Mouse (Mus musculus) fibroblast of lung, adult 2 months (primary cell): ENCODE measurements around the gene Smyd3.

Source experiments
- DNase-seq: peaks from one replicate; pipeline ENCODE4 v3.0.0-alpha.2; 2011; ENCODE audit warnings: low read depth

Smyd3 gene

DNA sequence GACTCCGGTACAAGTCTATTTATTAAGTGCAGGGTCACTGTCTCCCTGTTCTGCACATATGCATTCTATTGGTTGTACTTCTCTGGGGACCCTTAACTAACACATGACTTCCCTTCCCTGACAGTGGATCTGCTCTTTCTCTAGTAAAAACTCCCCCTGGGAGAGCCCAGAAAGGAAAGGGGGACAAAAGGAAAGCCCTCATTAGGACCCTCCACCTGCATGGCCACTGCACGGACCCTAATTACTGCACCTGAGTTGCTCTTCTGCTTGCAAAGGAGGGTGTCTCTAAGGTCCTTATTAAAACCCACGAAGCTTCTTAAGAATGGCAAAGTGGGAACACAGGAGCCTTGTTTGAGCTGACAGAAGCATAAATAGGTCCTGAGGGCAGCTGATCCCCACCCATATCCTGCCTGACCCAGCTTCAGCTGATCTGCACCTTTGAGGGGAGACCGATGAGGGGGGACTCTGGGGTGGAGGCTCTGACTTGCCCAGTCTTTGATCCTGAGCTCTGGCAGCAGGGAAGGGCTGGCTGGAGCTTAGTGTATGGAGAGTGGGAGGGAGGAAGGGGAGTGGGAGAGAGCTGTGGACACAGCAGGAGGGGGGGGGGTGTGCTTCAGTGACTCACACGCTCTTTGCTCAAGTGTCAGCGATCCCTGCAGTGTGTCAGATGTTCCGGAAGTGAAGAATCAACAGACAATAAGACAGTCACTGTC lies 575.4 kb downstream of the Smyd3 start:
- DNase-seq: no peak

DNA sequence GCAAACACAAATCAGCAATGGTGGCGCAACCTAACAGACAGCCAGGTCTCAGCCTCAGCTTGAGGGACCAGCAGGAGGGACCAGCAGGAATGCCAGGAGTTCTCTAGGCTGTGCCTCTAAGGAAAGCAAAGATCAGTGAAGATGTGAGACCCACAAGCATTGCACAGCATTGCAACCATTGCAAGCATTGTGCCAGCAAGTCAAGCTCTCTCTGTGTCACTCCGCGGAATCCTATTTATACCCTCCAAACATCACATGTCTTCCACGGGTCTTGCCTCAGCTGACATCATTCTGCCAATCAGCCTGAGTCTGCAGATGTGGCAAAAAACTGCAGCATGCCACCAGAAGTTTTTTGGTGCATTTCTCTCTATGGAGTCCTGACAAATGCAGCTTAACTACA lies 577.5 kb downstream of the Smyd3 start:
- DNase-seq: no peak

DNA sequence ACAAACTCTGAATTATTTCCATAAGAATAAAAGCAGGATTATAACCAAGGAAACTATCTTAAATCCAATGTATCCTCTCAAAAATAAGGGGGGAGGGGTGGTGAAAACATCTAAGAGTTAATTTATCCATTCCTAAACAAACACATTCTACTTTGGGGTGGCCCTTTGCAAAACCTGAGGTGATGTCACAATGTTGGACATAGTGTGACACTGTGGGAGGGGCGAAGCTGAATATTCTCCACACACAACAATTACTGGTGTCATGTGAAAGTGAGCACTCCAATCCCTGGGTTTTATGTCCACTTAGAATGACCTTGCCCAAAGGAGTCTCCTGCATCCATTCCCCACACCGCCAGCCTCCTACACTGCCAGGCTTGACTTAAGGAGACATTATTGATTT lies 580.9 kb downstream of the Smyd3 start:
- DNase-seq: no peak

DNA sequence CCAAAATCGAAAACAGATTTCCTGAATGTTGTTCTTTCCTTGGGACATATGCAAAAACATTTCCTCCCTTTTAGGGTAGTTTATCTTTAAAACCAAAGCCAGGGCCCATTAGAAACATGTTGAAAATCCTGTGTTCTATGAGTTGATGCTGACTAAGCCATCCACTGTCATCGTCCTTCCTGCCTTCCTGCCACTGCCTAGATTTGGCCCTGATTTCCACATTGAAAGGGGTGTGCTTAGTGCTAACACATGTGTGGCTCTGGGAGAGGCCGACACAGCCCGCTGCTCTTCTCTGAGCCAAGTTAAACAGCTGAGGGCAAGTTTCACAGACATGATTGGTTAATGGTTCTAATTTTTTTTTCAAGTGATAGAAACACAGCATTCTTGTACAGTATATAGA lies 581.4 kb downstream of the Smyd3 start:
- DNase-seq: peak; percentile 76

DNA sequence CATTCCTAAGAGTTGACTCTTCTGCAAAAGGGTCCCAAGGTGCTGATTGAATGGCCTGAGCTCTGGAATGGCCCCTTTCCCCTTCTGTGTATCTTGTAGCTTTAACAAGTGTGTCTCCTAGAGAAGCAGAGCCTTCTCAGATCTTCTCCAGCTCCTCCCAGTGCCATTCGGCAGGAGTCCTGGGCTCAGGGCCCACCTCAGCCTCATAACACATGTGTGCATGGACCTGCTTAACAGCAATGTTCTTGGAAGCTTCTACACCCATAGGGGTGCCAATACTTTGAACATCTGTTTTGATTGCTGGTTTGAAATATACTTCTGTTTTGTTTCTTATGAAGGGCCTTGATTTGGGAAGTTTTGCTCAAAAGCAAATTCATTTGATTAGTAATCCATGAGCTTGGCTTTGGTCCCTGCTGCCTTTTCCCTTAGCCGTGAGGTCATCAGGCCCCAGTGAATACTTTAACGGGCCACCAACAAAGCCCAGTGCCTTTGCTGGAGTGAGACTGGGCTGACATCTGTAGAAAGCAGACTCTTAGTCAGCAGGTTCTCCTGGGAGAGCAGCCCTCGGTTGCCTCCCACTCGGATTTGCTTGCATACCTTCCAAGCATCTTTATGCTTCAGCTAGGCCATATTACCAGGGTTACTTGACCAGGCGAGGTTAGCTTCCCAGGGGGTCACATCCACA lies 583.7 kb downstream of the Smyd3 start:
- peak; percentile 86 for DNase-seq

DNA sequence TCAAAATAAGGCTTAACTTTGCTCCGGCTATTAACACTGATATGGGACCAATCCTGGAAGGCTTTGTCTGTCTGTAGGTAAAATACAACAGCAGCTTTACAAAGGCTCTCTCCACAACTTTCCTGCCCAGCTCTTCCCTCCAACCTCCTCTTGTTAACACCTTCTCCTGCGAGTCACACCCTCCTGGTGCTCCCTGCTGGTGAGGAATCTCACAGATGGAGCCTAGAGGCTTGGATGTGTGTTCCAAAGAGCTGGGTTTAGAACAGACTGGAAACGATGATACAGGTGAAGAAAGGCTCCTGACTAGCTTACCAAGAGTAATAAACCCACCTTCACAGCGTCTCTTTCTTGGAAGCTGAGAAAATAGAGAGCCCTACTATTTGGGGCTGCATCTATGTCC lies 588.3 kb downstream of the Smyd3 start:
- DNase-seq: no peak

DNA sequence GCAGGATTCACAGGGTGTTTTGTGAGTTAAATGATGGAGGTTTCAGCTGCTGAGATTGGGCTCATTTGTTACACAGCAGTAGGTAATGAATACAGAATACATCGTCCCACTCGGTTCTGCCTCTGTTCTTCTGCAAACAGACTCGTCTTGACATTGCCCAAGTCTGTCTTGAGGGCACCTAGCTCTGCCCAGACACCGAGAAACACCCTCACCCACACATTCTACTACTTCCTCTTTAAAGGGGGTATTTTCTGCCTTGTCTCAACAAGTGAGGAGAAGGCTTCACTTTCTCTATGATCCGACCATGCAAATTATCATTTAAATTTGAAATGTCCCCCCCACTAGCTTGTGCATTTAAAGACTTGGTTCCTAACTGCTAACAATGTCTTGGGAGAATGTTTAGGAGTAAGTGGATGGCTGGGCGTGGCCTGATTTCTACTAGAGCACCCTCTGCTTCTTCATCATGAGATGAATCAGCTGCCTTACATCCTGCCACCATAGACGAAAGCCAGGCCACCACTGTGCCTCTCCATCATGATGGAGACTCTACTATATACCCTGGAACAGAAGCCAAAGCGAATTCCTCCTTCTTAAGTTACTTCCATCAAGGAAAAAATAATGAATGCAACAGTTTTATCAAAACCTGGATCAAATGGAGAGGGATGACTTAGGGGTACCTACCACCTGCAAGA lies 593.2 kb downstream of the Smyd3 start:
- DNase-seq: no peak

DNA sequence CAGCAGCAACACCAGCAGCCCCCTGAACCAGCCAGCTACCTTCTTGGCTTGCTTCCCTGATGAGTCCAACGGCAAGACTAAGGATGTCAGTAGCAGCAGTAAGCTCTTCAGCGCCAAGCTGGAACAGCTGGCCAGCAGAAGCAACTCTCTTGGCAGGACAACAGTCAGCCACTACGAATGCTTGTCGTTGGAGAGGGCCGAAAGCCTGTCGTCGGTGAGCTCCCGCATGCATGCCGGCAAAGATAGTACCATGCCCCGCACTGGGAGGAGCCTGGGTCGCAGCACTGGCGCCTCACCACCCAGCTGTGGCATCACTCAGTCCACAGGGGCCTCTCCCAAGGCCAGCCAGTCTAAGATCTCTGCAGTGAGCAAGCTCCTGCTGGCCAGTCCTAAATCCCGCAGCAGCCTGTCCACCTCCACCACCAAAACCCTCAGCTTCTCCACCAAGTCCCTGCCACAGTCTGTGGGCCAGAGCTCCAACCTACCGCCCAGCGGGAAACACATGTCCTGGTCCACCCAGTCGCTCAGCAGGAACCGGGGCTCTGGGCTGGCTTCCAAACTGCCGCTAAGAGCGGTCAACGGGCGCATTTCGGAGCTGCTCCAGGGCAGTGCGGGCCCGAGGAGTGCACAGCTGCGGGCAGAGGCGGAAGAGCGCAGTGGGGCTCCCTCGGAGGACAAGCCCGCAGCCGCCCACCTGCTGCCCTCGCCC lies 600.5 kb downstream of the Smyd3 start:
- no peak for DNase-seq

DNA sequence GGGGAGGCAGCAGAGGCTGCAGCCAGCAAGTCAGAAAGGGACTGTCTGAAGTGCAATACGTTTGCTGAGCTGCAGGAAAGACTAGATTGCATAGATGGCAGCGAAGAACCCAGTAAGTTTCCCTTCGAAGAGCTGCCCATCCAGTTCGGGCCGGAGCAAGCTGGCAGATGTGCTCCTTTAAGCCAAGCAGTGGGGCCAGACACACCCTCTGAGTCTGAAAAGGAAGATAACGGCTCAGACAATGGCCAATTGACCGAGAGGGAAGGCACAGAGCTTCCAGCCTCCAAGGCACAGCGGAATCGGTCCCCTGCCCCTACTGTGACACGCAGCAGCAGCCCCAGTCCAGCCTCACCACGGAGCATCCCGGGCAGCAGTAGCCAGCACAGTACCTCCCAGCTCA lies 602.8 kb downstream of the Smyd3 start:
- no peak for DNase-seq

DNA sequence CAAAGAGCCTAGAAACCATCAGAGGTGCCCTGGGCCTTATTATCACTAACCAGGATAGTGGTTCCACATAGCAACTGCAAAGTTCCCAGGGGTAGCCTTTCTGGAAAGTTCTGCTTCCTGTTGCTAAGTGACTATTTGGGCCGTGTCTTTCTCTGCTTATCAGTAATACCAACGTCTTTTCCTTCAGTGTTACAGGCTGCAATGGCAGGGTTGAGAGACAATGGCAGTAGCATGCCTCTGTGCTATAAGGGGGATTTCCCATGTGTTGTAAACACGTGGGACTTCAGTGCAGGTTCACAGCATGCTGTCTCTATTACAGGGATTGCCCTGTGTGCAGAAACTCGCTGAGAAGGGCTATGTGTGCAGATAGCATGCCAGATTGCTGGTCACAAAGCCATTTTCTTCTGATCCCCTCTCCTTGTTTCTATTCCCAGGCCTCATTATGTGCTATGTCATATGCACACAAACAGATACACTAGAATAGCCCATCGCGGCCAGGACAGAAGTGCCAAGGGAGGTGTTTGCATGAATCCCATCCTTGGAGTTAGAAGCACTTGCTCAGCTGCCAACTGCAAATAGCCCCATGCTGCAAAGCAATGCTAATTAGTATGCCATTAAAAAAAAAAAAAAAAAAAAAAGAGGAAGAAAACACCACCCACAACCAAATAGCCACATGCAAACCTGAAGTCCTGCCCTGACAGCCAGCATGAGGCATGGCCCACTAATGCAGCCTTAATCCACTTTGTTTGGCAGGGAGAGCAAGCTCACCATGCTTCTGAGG lies 604.7 kb downstream of the Smyd3 start:
- no peak for DNase-seq

DNA sequence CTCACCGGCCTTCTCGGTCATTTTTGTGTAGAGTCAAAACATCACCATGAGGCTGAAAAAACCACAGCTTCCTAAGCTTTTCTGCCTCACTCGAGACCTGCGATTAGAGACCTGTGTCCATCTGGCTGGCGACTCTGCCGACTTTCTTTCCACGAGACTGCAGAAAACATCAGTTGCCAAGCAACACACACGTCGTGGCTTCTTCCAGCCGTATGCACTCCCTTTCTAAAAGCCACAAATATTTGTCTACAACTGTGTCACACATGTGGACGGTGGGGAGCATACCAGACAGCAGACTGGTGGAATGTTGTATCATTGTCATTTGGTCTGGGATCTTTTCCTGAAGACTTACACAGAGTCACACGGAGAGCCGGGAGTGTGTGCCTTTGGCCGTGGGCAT lies 606.9 kb downstream of the Smyd3 start:
- DNase-seq: peak; percentile 65
